Mouse (Mus musculus) neutrophil, adult 5-6 weeks (primary cell): ENCODE measurements around the gene Ptprj. TPM values are rescaled to one million over a fixed set of nuclear protein-coding genes. Genes with fewer than 3 reads are reported as not detected.
A peak's percentile ranks its signal among the peaks of the same experiment; 100 is the strongest.
"Not testable (repeated sequence)": the region's sequence is repeated elsewhere in the genome, so short reads cannot be mapped to it uniquely, and the experiment has no call there.

Experiments used
- ATAC-seq: fragments of 151-379, 151-347 bp; 2 replicates; pipeline ENCODE4 v1.8.0; 2017; ENCODE audit warnings: mild to moderate bottlenecking, moderate TSS enrichment; ENCODE audit not compliant: insufficient number of reproducible peaks, poor library complexity, low FRiP score, severe bottlenecking; ENCODE audit errors: extremely low read depth
- total RNA-seq: library from RNA; stranded (forward); fragments of 200-1000 nt; gene quantifications from 2 replicates; pipeline ENCODE4 v1.2.3, GENCODE M21; 2017

The Ptprj gene
- total RNA-seq, 1 experiment from 2014 or later, result 93.8 TPM

DNA sequence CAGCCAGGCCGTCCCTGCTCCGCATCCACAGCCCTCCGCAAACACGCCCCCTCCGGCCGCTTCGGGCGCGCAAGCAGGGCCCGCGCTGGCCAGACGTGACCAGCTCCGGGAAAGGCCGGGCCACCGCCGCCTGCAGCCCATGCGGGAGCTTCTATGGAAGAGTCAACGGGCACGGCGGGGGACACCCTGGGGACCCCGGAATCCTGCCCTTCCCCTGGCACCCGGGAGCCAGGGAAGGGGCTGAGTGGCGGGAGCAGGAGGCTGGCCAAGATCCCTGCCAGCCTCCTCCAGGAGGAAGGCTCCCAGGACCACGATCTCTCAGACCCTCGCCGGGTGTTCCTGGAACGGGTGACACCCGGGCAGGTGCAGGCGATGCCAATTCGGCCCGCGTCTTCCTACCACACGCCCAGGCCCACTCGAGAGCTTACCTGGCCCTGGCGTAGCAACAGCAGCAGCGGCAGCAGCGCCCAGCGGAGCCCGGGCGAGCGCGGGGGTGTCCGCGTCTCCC lies 665 bp downstream of the Ptprj start:
- no peak for ATAC-seq

DNA sequence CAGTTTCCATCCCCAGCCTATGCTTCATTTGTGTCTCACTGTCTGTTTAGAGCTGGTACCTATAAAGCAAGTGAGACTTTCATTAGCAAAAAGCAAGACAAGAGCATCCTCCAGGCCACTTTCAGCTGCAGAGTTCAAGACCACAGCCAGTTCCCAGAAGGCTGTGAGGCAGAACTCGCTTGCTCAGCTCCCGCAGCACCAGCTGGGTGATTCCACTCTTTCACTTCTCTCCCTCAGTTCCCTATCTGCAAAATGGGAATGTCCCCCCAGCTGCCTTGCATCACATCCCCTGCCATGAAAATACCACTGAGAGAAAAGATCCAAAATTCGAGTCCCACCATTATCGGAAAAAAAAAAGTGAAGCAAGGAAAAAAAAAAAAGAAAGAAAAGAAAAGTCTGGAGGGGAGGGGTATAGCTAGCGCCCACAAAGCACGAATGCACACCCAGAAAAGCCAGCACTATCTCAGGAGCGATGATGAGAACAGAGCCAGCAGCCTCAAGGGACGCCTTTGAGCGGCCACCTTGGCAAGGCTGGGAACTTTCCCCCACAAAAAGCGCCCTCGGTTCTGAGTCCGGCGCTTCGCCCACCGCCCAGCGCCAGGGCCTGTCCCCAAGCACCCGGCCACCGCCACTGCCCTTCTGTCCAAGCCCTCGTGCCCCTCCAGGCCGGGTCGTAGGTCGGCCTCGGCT lies 1.3 kb downstream of the Ptprj start:
- no peak for ATAC-seq

DNA sequence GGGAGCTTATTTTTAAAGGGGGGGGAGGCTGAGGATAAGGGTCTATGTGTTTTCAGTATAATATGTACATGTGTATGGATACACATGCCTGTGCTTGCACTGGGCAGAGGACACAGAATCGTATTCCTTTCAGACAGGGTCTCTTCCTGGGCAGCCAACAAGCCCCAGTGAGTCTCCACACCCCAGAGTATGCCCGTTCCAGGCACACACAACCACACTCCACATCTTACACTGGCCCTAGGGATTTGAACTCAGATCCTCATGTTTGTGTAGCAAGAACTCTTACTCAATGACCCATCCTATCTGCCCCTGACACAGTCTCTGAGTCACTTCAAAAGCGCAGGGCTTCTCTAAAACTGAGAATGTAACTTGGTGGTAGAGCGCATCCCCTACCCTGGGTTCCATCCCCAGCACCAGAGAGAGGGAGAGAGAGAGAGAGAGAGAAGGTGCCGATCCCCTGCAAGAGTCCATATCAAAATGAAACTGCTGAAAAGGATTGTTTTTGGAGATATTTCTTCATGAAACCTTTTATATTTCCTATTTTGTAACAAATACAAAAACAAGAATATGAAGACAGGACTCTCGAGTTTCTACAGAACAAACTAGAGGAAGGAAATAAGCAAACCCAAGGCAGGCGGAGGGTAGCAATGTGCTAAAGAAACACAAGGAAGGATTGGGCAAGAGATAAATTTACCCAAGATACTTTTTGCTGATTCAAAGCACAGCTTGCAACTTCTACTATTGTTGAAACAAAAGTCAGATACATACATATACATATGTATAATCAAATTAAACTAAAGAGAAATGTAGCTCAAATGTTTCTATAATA lies 2.8 kb downstream of the Ptprj start:
- no peak for ATAC-seq

DNA sequence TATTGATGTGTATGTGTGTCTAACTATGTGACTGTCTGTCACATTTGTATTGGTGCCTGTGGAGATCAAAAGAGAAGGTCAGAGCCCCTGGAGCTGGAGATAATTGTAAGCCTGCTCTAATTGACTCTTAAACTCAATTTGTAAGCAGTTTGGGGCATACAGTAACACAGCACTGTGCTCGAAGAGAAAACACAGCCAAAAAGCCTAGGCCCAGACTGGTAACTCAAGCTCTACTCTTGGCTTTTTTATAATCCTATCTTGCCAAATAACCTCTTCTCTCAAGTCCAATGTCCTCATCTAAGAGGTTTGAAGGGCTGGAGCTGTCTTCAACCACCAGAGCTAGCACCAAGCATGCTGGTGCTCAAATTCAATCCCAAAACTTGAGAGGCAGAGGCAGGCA lies 3.5 kb downstream of the Ptprj start:
- ATAC-seq, result no peak

DNA sequence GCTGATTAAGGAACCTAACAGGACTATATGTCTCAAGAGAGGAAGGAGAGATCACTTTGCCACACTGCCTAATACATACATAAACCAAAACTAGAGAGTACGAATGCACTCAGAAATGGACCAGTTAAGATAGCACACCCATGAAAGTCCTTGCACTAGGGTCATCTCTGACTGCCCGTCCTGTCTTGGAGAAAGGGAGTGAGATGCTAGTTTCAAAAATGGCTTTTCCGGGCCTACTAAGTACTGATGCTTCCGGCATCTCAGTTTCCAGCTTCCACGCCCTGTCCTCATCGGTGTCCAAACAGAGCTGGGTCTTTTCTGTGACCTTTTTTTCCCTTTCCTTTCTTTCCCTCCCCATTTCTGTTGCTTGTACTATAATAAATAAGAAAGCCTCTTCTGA lies 4.0 kb downstream of the Ptprj start:
- no peak for ATAC-seq

DNA sequence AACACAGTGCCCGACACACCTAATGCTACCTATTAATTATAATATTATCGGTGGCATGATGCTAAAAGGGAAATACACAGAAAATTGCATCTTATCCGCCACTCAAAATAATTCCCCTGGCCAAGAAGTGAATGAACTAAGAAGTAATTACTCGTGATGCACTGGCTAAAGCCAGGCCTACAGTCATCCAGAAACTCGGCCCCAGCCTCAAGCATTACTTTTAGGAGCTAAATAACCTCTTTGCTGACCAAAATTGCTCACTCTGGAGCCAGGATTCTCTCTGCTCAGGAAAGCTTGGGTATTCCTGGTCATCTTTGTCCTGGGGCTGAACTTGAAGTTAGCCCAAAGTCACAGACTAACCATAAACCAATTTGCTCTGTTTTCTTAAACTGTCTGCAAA lies 4.7 kb downstream of the Ptprj start:
- no peak for ATAC-seq

DNA sequence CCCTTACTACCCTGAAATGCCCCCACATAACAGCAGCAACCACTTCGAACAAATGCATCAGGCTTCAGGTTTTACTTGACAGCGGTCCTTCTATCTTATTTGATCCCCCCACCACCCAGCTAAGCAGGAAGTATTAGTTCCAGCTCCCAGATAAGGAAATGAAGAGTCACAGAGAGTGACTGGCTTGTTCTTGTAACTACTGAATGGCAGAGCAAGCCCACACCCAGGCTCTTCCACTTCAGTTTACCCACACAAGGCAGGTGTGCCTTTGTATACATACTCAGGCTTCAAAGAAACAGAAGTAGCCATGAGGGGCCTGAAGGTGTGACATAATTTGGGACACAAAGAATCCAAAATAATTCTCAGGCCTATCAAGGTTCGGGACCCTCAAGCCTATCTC lies 5.3 kb downstream of the Ptprj start:
- no peak for ATAC-seq

DNA sequence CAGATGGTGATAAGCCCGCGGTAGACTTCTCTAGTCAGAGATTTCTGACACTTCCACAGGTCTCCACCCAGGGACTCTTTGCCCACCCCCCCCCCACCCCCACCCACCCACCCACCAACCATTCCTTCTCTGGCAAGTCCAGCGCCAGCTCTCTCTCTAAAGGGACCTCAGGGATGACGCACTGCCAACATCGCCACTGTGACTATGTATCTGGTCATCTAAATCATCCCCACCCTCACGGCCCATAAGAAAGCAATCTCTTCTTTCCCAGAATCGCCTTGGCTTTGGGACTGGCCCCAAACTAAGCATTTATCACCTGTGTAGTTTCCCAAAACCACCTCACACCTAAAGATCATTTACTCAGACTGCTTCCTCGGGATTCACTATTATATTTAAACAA lies 5.9 kb downstream of the Ptprj start:
- ATAC-seq, result no peak

DNA sequence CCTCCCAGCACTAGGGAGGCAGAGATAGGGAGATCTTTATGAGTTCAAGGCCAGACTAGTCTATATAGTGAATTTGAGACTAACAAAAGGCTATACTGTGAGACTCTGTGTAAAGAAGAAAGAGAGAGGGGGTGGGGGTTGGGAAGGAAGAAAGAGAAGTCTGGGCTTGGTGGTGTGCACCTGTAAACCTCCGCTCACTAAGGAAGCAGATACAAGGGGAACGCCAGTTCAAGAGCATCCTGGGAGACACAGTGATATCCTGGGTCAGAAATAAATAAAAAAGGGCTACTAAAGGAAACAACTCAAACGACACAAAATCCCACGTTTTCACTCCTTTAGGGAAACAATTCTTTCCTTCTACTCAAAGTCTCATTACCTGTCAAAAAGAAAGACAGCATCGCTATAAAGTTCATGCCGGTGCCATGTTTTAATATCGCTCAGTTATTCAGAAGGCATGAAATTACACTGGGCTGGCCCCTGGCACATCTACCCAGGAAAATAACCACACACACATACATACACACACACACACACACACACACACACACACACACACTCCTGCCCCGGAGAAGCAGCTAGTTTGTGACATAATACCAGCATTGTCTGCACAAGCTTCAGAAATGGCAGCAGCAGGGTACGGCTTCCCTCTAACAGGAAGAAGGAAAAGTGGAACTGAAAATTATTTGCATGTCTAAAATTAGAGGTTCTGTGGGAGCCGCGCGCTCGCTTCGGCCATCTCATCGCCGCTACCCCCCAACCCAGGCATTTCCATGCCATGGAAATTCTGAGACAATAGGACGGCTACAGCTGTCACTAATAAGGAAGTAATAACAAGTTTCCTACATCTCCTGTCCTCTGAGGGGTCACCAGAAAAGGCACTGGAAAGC lies 6.6 kb downstream of the Ptprj start:
- peak; percentile 45 for ATAC-seq

DNA sequence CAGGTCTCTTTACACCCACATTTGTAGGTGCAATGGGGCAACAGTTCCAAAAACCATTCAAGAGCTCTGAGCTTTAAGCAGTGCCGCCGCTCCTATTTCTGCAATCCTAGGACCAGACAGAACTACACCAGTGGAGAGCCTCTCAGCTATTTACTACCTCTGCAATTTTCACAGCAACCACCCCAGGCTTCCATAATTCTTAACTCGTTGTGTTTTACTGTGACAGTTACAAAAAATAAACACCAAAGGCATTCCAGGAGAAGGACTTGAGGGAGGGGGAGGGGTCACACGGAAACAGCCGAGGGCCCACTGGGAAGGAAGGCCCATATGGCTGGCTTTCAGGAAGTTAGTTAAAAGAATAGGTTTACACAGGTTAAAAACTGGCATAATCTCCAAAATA lies 8.3 kb downstream of the Ptprj start:
- ATAC-seq, result no peak

DNA sequence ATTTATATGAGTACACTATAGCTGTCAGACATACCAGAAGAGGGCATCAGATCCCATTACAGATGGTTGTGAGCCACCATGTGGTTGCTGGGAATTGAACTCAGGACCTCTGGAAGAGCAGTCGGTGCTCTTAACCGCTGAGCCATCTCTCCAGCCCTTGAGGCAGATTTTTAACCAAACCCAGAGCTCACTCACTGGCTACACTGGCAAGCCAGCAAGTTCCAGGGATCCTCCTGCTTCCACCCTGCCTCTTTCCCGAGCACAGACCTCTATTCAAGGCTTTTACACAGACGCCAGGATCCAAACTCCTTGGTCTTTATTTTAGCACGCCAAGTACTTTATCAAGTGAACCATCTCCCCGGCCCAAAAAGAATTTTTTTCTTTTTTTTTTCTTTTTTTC lies 9.0 kb downstream of the Ptprj start:
- not testable (repeated sequence) for ATAC-seq

DNA sequence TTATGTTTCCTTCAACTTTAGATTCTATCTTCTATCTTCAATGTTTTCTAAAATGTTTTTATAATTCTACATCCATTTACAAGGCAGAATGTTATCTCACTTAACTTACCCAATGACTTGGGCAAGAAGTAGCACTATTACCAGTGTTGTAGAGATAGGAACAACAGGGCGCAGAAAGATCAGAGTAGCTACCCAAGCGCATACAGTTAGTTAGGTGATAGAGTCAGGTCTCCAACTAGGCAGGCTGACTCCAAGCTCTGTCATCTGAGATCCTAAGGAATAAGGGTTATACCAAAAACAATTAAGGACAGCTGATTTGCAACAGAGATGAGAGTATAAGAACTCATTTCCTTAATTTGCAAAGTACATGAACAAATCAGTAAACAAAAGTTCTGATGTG lies 9.6 kb downstream of the Ptprj start:
- no peak for ATAC-seq

DNA sequence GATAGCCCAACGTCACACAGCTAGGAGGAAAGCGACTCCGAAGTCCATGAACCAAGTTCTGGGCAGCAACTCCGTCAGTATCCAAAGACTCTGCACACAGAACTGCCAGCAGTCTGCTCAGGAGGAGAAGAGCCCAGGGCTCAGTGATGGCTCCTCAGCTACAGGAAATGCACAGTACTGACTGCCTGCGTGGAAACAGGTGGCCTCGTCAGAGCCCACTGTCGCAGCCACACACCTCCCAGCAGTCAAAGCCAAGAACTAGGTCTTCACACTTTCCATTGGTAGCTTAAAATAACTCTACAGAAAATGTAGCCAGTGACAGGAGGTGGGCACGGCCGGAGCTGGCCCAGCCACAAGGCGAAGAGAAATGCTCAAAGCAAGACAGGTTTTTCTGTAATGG lies 10.2 kb downstream of the Ptprj start:
- ATAC-seq, result peak; percentile 60; the same call in 1 of the 2 replicates

DNA sequence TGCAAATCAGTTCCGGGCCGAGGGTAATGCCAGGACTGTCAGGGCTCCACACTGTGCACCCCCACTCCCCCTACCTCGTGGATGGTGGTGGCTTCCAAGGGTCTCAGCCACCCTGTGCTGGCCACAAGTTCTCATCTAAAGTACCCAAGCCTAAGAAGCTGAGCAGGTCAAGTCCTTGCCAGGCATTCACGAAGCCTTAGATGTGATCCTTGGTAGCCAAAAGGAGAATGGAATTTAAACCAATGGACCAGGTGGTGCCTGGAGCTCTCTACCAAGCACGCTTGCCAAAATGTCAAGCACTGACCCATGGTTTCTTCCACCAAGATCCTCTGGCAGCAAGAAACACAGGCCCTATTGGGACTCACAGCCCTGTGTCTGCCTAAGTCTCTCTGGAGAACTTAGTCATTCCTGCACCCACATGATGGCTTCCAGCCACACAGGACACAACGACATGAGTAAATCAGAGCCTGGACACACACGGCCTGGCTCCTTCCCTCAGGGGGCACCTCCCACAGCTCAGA lies 11.4 kb downstream of the Ptprj start:
- ATAC-seq, result no peak

DNA sequence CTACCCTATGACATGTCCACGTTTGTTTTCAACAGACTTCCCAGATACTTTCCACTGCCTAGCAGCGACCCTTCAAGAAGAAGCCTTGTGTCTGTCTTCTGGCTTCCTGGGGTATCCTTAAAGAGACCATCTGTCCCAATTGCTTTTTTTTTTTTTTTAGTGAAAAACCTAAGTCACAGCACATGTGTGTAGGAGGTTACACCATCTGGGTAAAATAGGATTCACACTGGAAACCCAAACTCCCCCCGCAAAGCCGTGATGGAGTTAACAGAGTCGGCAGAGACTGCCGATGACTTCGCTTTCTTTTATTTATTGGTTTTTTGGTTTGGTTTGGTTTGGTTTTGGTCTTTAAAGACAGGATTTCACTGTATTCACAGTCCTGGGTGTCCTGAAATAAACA lies 12.4 kb downstream of the Ptprj start:
- ATAC-seq, result no peak

DNA sequence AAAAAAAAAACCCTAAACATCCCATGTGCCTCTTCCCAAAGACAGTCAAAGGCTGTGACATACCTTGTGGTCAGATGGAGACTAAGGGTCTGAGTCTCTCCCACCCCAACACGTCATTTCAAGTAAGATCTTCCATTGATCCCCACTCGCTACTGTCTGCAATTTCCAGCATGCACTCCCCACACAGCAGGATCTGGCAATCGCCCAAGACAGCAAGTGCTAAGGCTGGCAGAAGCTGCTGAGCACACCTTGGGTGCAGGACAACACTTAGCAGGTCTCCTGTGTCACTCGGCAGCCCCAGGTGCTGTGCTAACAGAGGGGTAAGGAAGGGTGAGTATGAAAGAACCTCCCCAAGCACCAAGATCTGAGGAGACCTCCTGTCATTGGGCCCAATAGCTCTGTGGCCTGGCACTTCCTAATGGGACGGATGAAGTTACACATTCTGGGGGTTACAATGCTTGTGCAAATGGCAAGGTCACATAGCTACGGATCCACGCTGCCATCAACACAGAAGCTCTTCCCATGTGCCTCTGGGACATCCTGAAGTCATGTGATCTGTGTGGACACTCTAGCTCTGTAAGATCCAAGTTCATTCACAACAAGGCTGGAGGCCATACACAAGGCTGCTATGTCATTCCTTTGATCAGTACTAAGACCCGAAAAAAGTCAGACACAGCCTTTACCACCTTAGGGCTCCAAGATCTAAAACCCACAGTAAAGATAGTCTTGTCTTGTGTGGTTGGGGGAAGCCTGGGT lies 13.5 kb downstream of the Ptprj start:
- no peak; the same call in 1 of the 2 replicates for ATAC-seq

DNA sequence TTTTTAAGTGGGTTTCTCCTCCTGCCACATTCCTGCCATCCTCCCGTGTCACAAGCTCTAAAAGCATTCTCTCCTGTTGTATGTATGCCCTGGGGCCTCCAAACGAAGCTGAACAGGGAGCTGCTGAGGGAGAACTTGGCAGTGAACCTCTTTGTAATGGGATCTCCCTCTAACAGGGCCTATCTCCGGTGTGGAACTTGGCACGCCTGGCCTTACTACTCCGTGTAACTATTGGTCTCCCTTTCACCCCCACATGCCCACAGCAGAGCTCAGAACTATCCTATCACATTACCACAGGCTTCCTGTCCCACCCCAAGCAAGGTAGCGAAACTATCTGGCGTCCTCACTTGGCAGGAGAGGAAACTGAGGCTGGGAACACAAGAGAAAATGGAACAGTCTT lies 14.4 kb downstream of the Ptprj start:
- ATAC-seq, result no peak

DNA sequence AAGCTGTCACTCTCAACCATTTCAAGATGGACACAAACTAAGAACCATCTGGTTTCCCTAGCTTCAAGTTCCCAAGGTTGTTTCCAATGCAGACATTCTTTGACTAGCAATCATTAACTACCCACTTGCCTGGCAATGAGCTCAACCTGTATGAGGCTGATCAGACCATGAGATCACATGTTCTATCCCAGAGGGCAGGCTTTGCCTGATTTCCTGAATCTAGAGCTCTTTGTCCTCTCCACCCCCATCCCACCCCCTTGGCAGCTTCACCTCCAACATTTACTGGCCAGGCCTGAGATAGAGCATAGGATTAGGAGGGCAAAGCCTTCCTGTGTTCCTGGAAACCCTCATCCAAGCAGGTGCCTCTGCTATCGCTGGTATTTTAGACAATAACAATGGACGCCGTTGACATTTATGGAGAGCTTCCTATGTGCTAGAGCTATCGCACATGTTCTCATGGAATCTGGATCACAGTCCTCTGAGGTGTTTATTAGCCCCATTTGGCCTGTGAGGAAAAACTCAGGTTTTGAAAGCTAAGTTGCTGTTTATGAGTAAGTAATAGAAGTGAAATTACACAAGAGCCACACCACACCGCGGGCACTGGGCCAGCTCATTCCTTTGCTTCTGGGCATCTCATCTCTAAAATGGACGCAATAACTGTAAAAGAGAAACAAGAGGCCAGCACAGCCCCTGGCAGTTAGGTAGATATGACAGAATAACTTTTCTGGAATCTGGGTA lies 15.1 kb downstream of the Ptprj start:
- no peak for ATAC-seq
